Mouse (Mus musculus) limb, embryonic 10.5 days (tissue): Measurements from ENCODE around the gene Txnrd1. TPM values are rescaled to one million over a fixed set of nuclear protein-coding genes. Genes with fewer than 3 reads are reported as not detected.

Experiments
- DNase-seq: peaks from one replicate; pipeline ENCODE4 v3.0.0-alpha.2; 2017; ENCODE audit warnings: low spot score
- H3K27ac ChIP-seq: fragments of 300-500 bp; sonication (generic); 2 replicates; pipeline ENCODE4 v1.5.1; 2016; ENCODE audit warnings: mild to moderate bottlenecking
- H3K27me3 ChIP-seq: fragments of 300-500 bp; sonication (generic); 2 replicates; pipeline ENCODE4 v1.6.1; 2016; ENCODE audit warnings: low read depth, mild to moderate bottlenecking; ENCODE audit not compliant: poor library complexity, severe bottlenecking
- H3K36me3 ChIP-seq: fragments of 300-500 bp; sonication (generic); 2 replicates; pipeline ENCODE4 v1.6.1; 2016; ENCODE audit warnings: mild to moderate bottlenecking, moderate library complexity
- H3K4me1 ChIP-seq: fragments of 300-500 bp; sonication (generic); 2 replicates; pipeline ENCODE4 v1.6.1; 2016
- H3K4me3 ChIP-seq: fragments of 300-500 bp; sonication (generic); 2 replicates; pipeline ENCODE4 v1.5.1; 2016; ENCODE audit warnings: mild to moderate bottlenecking, moderate library complexity
- H3K9me3 ChIP-seq: fragments of 300-500 bp; sonication (generic); replicated peaks from 2 replicates; pipeline ENCODE4 v1.6.1; 2016; ENCODE audit warnings: mild to moderate bottlenecking
- WGBS: fragments of 180-500 bp; shearing (Covaris S2); methylation state at CpG from one replicate; pipeline ENCODE4 v1.1.7; 2016; 5-methylcytosine and 5-hydroxymethylcytosine counted together
- polyA plus RNA-seq: library from polyadenylated mRNA; unstranded; fragments of >200 nt; fragmentation: Nextera tagmentation; extraction: Ambion mirVana; gene quantifications from 2 replicates; pipeline ENCODE4 v1.2.1, GENCODE M21; 2016

The Txnrd1 gene
- polyA plus RNA-seq, 1 experiment from 2014 or later, result 168 TPM

DNA sequence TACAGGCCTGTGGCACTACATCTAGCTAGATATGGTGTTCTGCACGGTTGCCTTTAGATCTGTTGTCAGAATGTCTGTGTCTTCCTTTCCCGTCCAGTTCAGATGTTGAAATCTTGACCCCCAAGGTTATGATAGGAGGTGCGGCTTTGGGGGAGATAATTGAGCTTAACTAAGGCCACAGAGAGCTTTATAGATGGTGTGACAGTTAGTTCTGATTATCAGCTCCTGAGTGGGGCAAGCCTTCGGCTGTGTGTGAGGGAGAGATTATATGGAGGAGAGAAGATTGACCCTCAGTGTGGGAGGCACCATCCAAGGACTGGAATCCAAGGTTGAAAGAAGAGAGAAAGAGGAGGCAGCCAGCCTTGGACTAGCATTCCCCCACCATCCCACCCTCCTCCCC lies 79.5 kb downstream of the Txnrd1 start:
- no peak overlapping the region for H3K27ac ChIP-seq
- no peaks in the 10 kb centered on the region for H3K36me3 ChIP-seq
- 87% methylated on average over 4 of the region's 4 CpGs for WGBS
- no peaks in the 10 kb centered on the region for H3K9me3 ChIP-seq
- DNase-seq, result no peak
- H3K4me1 ChIP-seq, result peaks cover 10% of the 10 kb centered on the region
- H3K4me3 ChIP-seq, result no peak overlapping the region
- H3K27me3 ChIP-seq, result 0 out of 2 replicates have a peak, but pooled peaks cover 8% of the 10 kb centered on the region

DNA sequence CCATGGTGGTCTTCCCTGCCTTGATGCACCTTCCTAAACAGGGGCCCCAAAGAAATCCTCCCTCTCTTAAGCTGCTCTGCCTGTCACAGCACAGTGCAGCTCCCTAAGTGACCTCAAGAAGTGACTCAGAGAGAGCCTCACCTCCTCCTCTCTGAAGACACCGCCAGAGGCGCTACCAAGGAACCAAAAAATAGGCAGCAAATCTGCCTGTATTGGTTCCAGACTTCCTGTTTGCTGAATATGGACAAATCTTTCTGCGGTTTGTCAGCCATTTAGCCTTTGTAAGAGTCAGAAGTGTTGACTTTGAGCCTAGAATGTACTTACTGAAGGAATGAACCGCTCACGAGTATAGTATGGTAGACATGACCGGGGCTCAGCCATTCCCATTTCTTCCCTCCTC lies 80.0 kb downstream of the Txnrd1 start:
- Histone ChIP-seq H3K27me3 (0 out of 2 replicates have a peak, but pooled peaks cover 8% of the 10 kb centered on the region), H3K4me3 (no peak overlapping the region), H3K4me1 (peaks cover 10% of the 10 kb centered on the region), H3K9me3 (no peaks in the 10 kb centered on the region), H3K36me3 (no peaks in the 10 kb centered on the region), H3K27ac (no peak overlapping the region)
- DNase-seq, result no peak
- 89% methylated on average over 6 of the region's 6 CpGs for WGBS

GRCm38 (mm10) chr10:82918675-82919074 lies 84.9 kb downstream of the Txnrd1 start:
- 73% methylated on average over 2 of the region's 2 CpGs for WGBS
- no peak for DNase-seq
- H3K36me3 ChIP-seq, result no peaks in the 10 kb centered on the region

GRCm38 (mm10) chr10:82919404-82919980 lies 85.7 kb downstream of the Txnrd1 start:
- WGBS, result 90% methylated on average over 4 of the region's 4 CpGs
- Histone ChIP-seq H3K4me1 (no peaks in the 10 kb centered on the region; the same call in 1 of the 2 replicates), H3K4me3 (no peak overlapping the region), H3K27me3 (no peaks in the 10 kb centered on the region), H3K9me3 (no peaks in the 10 kb centered on the region), H3K27ac (no peak overlapping the region), H3K36me3 (no peaks in the 10 kb centered on the region)
- no peak for DNase-seq

More at GRCm38 (mm10) chr10:82918675-82919074, 84.9 kb downstream of the Txnrd1 start:
- no peak overlapping the region for H3K27ac ChIP-seq
- no peak overlapping the region for H3K4me3 ChIP-seq
- H3K9me3 ChIP-seq, result no peaks in the 10 kb centered on the region
- no peaks in the 10 kb centered on the region for H3K27me3 ChIP-seq
- H3K4me1 ChIP-seq, result peaks cover 2% of the 10 kb centered on the region; the same call in 1 of the 2 replicates

DNA sequence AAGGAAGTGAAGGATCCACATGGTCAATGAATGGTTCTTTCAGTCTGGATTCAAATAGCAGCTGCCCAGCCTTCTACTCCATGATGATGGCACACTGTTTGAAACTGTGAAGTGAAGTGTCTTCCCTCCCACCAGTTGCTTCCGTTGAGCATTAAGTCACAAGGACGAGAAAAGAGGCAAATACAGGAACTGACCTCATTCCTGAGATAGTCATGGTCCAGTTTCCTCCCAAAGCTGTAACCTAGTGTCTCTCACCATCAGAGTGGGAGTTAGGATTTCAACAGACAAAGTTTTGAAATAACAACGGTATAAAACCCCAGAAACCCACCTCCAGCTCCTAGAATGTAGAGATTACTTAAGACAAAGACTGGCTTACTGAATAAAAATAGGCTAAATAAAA lies 89.8 kb downstream of the Txnrd1 start:
- no peaks in the 10 kb centered on the region for H3K9me3 ChIP-seq
- no peaks in the 10 kb centered on the region for H3K27me3 ChIP-seq
- H3K27ac ChIP-seq, result no peak overlapping the region
- H3K36me3 ChIP-seq, result no peaks in the 10 kb centered on the region
- no peaks in the 10 kb centered on the region; the same call in 1 of the 2 replicates for H3K4me1 ChIP-seq
- WGBS, result 81% methylated on average over 3 of the region's 3 CpGs
- H3K4me3 ChIP-seq, result no peak overlapping the region
- no peak for DNase-seq

GRCm38 (mm10) chr10:82924750-82925149 lies 91.0 kb downstream of the Txnrd1 start:
- H3K4me1 ChIP-seq, result no peaks in the 10 kb centered on the region; the same call in 1 of the 2 replicates
- H3K36me3 ChIP-seq, result no peaks in the 10 kb centered on the region
- H3K9me3 ChIP-seq, result no peaks in the 10 kb centered on the region
- DNase-seq, result no peak
- H3K27me3 ChIP-seq, result no peaks in the 10 kb centered on the region
- H3K27ac ChIP-seq, result no peak overlapping the region
- whole genome bisulfite sequencing, result 93% methylated on average over 2 of the region's 2 CpGs
- no peak overlapping the region for H3K4me3 ChIP-seq

- 70% methylated on average over 2 of the region's 2 CpGs for WGBS
- H3K4me3 ChIP-seq, result no peak overlapping the region
Observed at GRCm38 (mm10) chr10:82925624-82926023, 91.9 kb downstream of the Txnrd1 start.

DNA sequence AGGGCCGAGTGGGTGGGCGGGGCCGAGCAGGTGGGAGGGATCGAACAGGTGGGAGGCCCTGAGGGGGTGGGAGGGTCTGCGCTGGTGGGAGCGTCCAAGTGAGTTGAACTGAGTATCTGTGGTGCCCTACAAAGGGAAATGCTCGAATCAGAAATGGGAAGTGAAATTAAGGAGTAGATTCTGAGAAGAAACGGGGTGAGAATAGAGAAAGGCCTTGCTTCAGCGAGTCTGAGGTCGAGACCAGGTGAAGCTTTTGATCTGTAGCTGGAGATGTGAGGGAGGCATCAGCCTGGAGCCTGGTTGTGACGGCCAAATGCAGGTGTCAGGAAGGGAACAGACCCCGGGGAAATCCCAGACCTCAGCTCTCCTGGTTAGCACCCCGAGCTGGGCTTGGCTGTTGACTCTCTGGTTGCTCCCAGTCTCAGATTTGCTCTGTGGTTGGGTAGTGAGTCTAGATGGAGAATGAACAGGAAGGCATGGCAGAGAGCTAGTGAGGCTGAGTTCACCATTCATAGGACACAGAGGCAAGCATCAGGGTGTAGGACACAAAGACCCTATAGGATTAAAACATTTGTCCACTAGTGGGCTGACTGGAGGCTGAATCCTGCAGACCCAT lies 101.4 kb downstream of the Txnrd1 start:
- no peak overlapping the region for H3K4me3 ChIP-seq
- H3K9me3 ChIP-seq, result no peaks in the 10 kb centered on the region
- WGBS, result 85% methylated on average over 13 of the region's 13 CpGs
- no peaks in the 10 kb centered on the region for H3K36me3 ChIP-seq
- H3K27ac ChIP-seq, result no peak overlapping the region
- no peaks in the 10 kb centered on the region for H3K27me3 ChIP-seq
- DNase-seq, result no peak
- no peaks in the 10 kb centered on the region for H3K4me1 ChIP-seq

More at GRCm38 (mm10) chr10:82925624-82926023, 91.9 kb downstream of the Txnrd1 start:
- Histone ChIP-seq H3K27me3 (no peaks in the 10 kb centered on the region), H3K36me3 (no peaks in the 10 kb centered on the region), H3K4me1 (no peaks in the 10 kb centered on the region; the same call in 1 of the 2 replicates), H3K9me3 (no peaks in the 10 kb centered on the region), H3K27ac (no peak overlapping the region)
- no peak for DNase-seq

DNA sequence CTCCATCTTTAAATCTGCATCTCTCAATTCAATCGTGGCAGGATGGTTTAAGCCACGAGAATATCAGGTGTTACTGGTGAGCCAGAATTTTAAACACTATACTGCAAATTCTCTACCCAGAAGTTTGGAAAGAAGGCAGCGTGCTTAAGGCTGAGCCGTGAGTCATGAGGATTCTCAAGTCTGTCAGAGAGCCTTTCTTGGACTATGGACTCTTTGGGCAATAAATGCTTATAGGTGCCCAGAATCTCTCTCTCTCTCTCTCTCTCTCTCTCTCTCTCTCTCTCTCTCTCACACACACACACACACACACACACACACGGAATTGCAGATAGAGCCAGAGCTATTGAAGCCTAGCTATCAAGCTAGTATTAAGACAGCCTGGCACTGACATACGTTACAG lies 102.0 kb downstream of the Txnrd1 start:
- H3K36me3 ChIP-seq, result no peaks in the 10 kb centered on the region
- no peaks in the 10 kb centered on the region for H3K9me3 ChIP-seq
- no peaks in the 10 kb centered on the region for H3K27me3 ChIP-seq
- 89% methylated on average over 6 of the region's 6 CpGs for WGBS
- H3K4me3 ChIP-seq, result no peak overlapping the region
- H3K4me1 ChIP-seq, result no peaks in the 10 kb centered on the region
- no peak for DNase-seq
- no peak overlapping the region for H3K27ac ChIP-seq

Other genes with a start within 250 kb of the Txnrd1 start
- 42.3 and 45.2 TPM in 2 replicates for gene 1190007I07Rik, start 210.7 kb upstream of the Txnrd1 start, polyA plus RNA-seq
- 240 and 264 TPM in 2 replicates for gene Tdg, start 204.1 kb upstream of the Txnrd1 start, polyA plus RNA-seq
- 2.9 and 4.4 TPM in 2 replicates for gene Glt8d2, start 143.3 kb upstream of the Txnrd1 start, polyA plus RNA-seq
- gene Hcfc2, start 137.8 kb upstream of the Txnrd1 start, polyA plus RNA-seq, result 18.1 and 27.4 TPM in 2 replicates
- gene Nfyb, start 69.8 kb upstream of the Txnrd1 start, polyA plus RNA-seq, result 56.8 and 64.1 TPM in 2 replicates
- gene Eid3, start 32.7 kb downstream of the Txnrd1 start, polyA plus RNA-seq, result 0.56 and 0.63 TPM in 2 replicates
- gene Chst11, start 151.5 kb downstream of the Txnrd1 start, polyA plus RNA-seq, result 1.2 and 1.5 TPM in 2 replicates